Mouse (Mus musculus) myocyte (in vitro differentiated cells): ENCODE data around the gene Bcr.

Source experiments
- CEBPB ChIP-seq: IDR thresholded peaks from 2 replicates; pipeline ENCODE4 v1.6.1; 2011; ENCODE audit warnings: mild to moderate bottlenecking, moderate library complexity; ENCODE audit not compliant: poor library complexity, insufficient read depth, severe bottlenecking
- E2F4 ChIP-seq: IDR thresholded peaks from one replicate; pipeline ENCODE4 v1.6.1; 2011; ENCODE audit warnings: mild to moderate bottlenecking, control low read depth, moderate library complexity; ENCODE audit not compliant: insufficient read depth
- MAX ChIP-seq: IDR thresholded peaks from one replicate; pipeline ENCODE4 v1.6.1; 2011; ENCODE audit warnings: low read depth, mild to moderate bottlenecking, control low read depth
- MYOD1 ChIP-seq, 3 experiments: IDR thresholded peaks; one replicate each; pipeline ENCODE4 v1.6.1; 2011; ENCODE audit warnings: control low read depth in 2 of 3, low read depth in 2 of 3, mild to moderate bottlenecking in 2 of 3, moderate library complexity in 1 of 3; ENCODE audit not compliant: insufficient read length in 2 of 3, control insufficient read depth in 1 of 3
- MYOG ChIP-seq, 3 experiments: IDR thresholded peaks; one replicate each; pipeline ENCODE4 v1.6.1; 2011; ENCODE audit warnings: control low read depth in 2 of 3, low read depth in 2 of 3, mild to moderate bottlenecking in 2 of 3; ENCODE audit not compliant: insufficient read length in 2 of 3, control insufficient read depth in 1 of 3, insufficient read depth in 1 of 3
- POLR2A ChIP-seq: IDR thresholded peaks from one replicate; pipeline ENCODE4 v1.6.1; 2011; ENCODE audit warnings: low read depth, mild to moderate bottlenecking, control low read depth, moderate library complexity; ENCODE audit not compliant: insufficient read length
- POLR2AphosphoS2 ChIP-seq: IDR thresholded peaks from one replicate; pipeline ENCODE4 v1.6.1; 2011; ENCODE audit warnings: low read depth, control low read depth; ENCODE audit not compliant: insufficient read length
- SRF ChIP-seq: IDR thresholded peaks from one replicate; pipeline ENCODE4 v1.6.1; 2011; ENCODE audit warnings: low read depth; ENCODE audit not compliant: control insufficient read depth, insufficient read length
- TCF12 ChIP-seq: IDR thresholded peaks from one replicate; pipeline ENCODE4 v1.6.1; 2011; ENCODE audit warnings: mild to moderate bottlenecking, control low read depth; ENCODE audit not compliant: poor library complexity, insufficient read depth, severe bottlenecking
- TCF3 ChIP-seq: IDR thresholded peaks from one replicate; pipeline ENCODE4 v1.6.1; 2011; ENCODE audit warnings: low read depth, control low read depth; ENCODE audit not compliant: insufficient read length
- USF1 ChIP-seq: IDR thresholded peaks from one replicate; pipeline ENCODE4 v1.6.1; 2011; ENCODE audit warnings: low read depth, mild to moderate bottlenecking, control low read depth, moderate library complexity

GRCm38 (mm10) chr10:75055672-75056071, 4.7 kb upstream of the Bcr start:
- no peak for TF ChIP-seq POLR2A
- no peak for TF ChIP-seq USF1
- TF ChIP-seq MYOD1 (IDR thresholded peaks at IDR 0.05; ENCODE audit: control insufficient read depth in 1 of 3, insufficient read length in 2 of 3, low read depth in 2 of 3): no peak
- TF ChIP-seq MYOG (IDR thresholded peaks at IDR 0.05; ENCODE audit: control insufficient read depth in 1 of 3, insufficient read depth in 1 of 3, insufficient read length in 2 of 3, low read depth in 2 of 3): no peak
- TF ChIP-seq E2F4: no peak
- no peak for TF ChIP-seq SRF
- no peak for TF ChIP-seq TCF12
- TF ChIP-seq POLR2AphosphoS2: no peak
- no peak for TF ChIP-seq CEBPB
- no peak for TF ChIP-seq MAX
- TF ChIP-seq TCF3: no peak
